Mouse (Mus musculus) lung, embryonic 15.5 days (tissue): ENCODE measurements around the gene Tmem175. TPM values are rescaled to one million over a fixed set of nuclear protein-coding genes. Genes with fewer than 3 reads are reported as not detected.
A peak's percentile ranks its signal among the peaks of the same experiment; 100 is the strongest.

ENCODE experiments used
- ATAC-seq: fragments of 200-750 bp; cut with Nextera tagmentation; 2 replicates; pipeline ENCODE4 v1.8.0; 2017; ENCODE audit warnings: moderate number of reproducible peaks, borderline replicate concordance; ENCODE audit not compliant: low FRiP score, low TSS enrichment; ENCODE audit errors: extremely low read depth
- H3K27ac ChIP-seq: fragments of 300-500 bp; sonication (generic); 2 replicates; pipeline ENCODE4 v1.5.1; 2015; ENCODE audit warnings: moderate library complexity, mild to moderate bottlenecking, inconsistent platforms
- H3K27me3 ChIP-seq: fragments of 300-500 bp; sonication (generic); 2 replicates; pipeline ENCODE4 v1.6.1; 2015; ENCODE audit warnings: inconsistent platforms
- H3K36me3 ChIP-seq: fragments of 300-500 bp; sonication (generic); 2 replicates; pipeline ENCODE4 v1.6.1; 2015; ENCODE audit warnings: inconsistent platforms
- H3K4me1 ChIP-seq: fragments of 300-500 bp; sonication (generic); 2 replicates; pipeline ENCODE4 v1.6.1; 2015; ENCODE audit warnings: inconsistent platforms
- H3K4me2 ChIP-seq: fragments of 300-500 bp; sonication (generic); 2 replicates; pipeline ENCODE4 v1.6.1; 2015; ENCODE audit warnings: inconsistent platforms, mild to moderate bottlenecking, moderate library complexity
- H3K4me3 ChIP-seq: fragments of 300-500 bp; sonication (generic); 2 replicates; pipeline ENCODE4 v1.5.1; 2015; ENCODE audit warnings: mild to moderate bottlenecking, inconsistent platforms
- H3K9ac ChIP-seq: fragments of 300-500 bp; sonication (generic); 2 replicates; pipeline ENCODE4 v1.6.1; 2015; ENCODE audit warnings: inconsistent platforms
- H3K9me3 ChIP-seq: fragments of 300-500 bp; sonication (generic); 2 replicates; pipeline ENCODE4 v1.6.1; 2016; ENCODE audit warnings: inconsistent platforms
- WGBS: fragments of 180-500 bp; shearing (Covaris S2); methylation state at CpG from one replicate; pipeline ENCODE4 v1.1.7; 2015; 5-methylcytosine and 5-hydroxymethylcytosine counted together
- polyA plus RNA-seq: library from polyadenylated mRNA; unstranded; fragments of >200 nt; fragmentation: Nextera tagmentation; extraction: Ambion mirVana; gene quantifications from 2 replicates; pipeline ENCODE4 v1.2.1, GENCODE M21; 2015

Gene Tmem175
- polyA plus RNA-seq, 1 experiment from 2014 or later = 29.5 TPM

DNA sequence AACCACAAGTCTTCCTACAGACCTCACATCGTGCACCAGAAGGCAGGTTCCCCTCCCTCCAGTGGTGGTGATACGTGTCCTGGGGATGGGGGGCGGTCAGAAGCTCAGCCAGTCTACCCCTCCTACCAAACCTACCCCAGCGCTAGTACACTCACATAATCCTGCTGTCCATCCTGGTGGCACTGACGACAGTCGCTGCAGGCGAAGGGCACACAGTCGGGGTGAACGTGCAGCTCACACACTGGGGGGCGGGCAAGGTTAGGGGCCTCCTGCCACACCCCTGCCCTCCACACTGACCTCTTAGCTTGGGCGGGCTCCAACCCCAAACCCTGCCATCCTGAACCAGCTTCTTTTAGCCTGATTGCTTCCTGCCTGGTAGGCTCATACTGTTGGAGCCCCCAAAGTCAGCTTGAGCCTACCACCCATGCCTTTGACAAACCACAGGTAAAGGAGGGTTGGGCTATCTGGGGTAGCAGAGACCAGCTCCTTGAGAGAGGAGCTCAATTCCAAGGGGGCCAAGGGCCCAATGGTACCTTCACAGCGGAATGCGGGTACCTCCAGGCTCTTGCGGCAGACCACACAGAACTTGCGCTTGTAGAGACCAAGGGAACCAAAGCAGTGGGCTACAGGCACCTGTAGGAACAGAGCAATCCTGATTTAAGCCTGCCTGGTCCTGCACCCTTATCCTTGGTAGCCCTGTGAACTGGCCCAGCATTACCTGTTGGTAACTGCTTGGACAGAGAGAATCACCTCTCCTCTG is 26.5 kb downstream of the Tmem175 start:
- no peaks in the 10 kb centered on the region for H3K9me3 ChIP-seq
- H3K27ac ChIP-seq = no peak overlapping the region
- H3K4me1 ChIP-seq = peaks cover 16% of the 10 kb centered on the region
- H3K4me3 ChIP-seq = no peak overlapping the region
- H3K27me3 ChIP-seq = no peaks in the 10 kb centered on the region
- WGBS = 93% methylated on average over 15 of the region's 15 CpGs
- H3K9ac ChIP-seq = no peak overlapping the region
- ATAC-seq = no peak
- no peak overlapping the region for H3K4me2 ChIP-seq
- H3K36me3 ChIP-seq = peaks cover 36% of the 10 kb centered on the region

GRCm38 (mm10) chr5:108657406-108657805 is 27.8 kb downstream of the Tmem175 start:
- ATAC-seq = no peak
- WGBS = 73% methylated on average over 5 of the region's 5 CpGs
- H3K36me3 ChIP-seq = peaks cover 31% of the 10 kb centered on the region

GRCm38 (mm10) chr5:108658611-108659010 is 29.0 kb downstream of the Tmem175 start:
- Histone ChIP-seq H3K36me3 (peaks cover 26% of the 10 kb centered on the region), H3K27ac (no peak overlapping the region), H3K9me3 (no peaks in the 10 kb centered on the region), H3K4me1 (peaks cover 16% of the 10 kb centered on the region), H3K4me3 (no peak overlapping the region), H3K4me2 (no peak overlapping the region), H3K9ac (no peak overlapping the region), H3K27me3 (no peaks in the 10 kb centered on the region)
- ATAC-seq = no peak
- 96% methylated on average over 1 of the region's 1 CpGs for WGBS

More at GRCm38 (mm10) chr5:108657406-108657805, 27.8 kb downstream of the Tmem175 start:
- Histone ChIP-seq H3K4me1 (peaks cover 16% of the 10 kb centered on the region), H3K4me3 (no peak overlapping the region), H3K27me3 (no peaks in the 10 kb centered on the region), H3K27ac (no peak overlapping the region), H3K9me3 (no peaks in the 10 kb centered on the region), H3K4me2 (no peak overlapping the region), H3K9ac (no peak overlapping the region)

- Histone ChIP-seq H3K9ac (peak within 1 kb of the TSS; percentile 87), H3K9me3 (no peaks in the 10 kb centered on the region)
- WGBS = 9% methylated on average over 24 of the region's 24 CpGs
Measured at GRCm38 (mm10) chr5:108659698-108660631, 30.4 kb downstream of the Tmem175 start, which contains the start of gene Idua. TSS of gene Idua (plus strand) at chr5:108660331.

DNA sequence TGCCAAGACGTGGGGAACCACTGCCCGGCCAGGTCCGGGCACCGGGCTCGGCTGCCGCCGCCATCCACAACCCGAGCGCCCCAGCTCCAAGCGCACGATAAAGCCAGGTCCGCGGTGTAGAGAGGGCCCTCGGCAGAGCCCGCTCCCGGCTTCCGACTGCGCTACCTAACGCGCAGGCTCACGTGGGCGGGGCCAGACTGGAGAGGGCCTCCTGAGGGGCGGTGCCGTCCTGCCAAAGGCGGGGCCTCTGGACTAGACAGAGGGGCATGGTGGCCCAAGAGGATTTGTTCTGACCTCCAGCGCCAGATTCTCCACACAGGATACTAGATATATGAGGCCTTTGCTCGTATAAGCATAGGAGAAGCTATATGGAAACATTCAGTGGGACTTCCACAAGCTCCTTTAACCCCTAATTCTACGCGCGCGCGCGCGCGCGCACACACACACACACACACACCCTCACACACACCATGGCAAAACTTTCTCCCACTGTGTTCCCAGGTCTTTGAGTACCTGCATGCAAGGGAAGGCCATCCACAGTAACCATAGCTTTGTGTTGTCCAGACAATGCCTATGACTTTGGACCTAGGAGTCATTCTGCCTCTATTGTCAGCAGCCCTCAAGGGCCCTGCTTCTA is 31.2 kb downstream of the Tmem175 start:
- no peaks in the 10 kb centered on the region for H3K27me3 ChIP-seq
- H3K36me3 ChIP-seq = peaks cover 4% of the 10 kb centered on the region
- peak; percentile 98 for ATAC-seq
- WGBS = 12% methylated on average over 36 of the region's 36 CpGs
- peaks cover 16% of the 10 kb centered on the region for H3K4me1 ChIP-seq
- H3K9ac ChIP-seq = peak overlapping the region; percentile 87
- peak overlapping the region; percentile 52; the same call in 1 of the 2 replicates for H3K27ac ChIP-seq
- H3K4me2 ChIP-seq = peak overlapping the region; percentile 84
- H3K4me3 ChIP-seq = peak overlapping the region; percentile 79
- H3K9me3 ChIP-seq = no peaks in the 10 kb centered on the region

More at GRCm38 (mm10) chr5:108659698-108660631, 30.4 kb downstream of the Tmem175 start, which contains the start of gene Idua:
- H3K4me2 ChIP-seq = peak within 1 kb of the TSS; percentile 84
- H3K27ac ChIP-seq = peak within 1 kb of the TSS; percentile 52; the same call in 1 of the 2 replicates
- H3K4me3 ChIP-seq = peak within 1 kb of the TSS; percentile 79
- ATAC-seq = peak; percentile 1
- peaks cover 16% of the 10 kb centered on the region for H3K4me1 ChIP-seq
- no peaks in the 10 kb centered on the region for H3K27me3 ChIP-seq
- H3K36me3 ChIP-seq = peaks cover 12% of the 10 kb centered on the region

DNA sequence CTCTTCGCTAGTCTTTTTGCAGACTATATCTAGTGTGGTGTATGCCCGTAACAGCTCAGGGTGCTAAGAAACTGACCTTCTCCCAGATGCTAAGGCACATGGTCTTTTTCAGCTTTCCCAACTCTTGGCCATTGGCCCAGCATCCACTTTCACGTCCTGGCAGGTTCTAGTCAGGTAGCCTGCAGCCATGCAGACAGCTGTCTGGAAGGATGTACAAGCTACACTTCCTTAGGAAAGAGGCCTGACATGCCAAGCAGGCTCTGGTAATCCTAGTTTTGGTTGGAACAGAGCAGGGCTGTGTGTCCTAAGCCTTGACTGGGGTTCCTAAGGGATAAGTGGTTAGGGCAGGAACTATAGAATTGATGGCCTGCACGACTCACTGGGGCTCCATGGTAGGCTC is 33.2 kb downstream of the Tmem175 start:
- ATAC-seq = no peak

GRCm38 (mm10) chr5:108665066-108665465 is 35.5 kb downstream of the Tmem175 start:
- Histone ChIP-seq H3K9me3 (no peaks in the 10 kb centered on the region), H3K36me3 (no peaks in the 10 kb centered on the region), H3K9ac (no peak overlapping the region), H3K4me1 (peaks cover 16% of the 10 kb centered on the region), H3K27ac (no peak overlapping the region), H3K27me3 (no peaks in the 10 kb centered on the region), H3K4me3 (no peak overlapping the region), H3K4me2 (no peak overlapping the region)
- no peak for ATAC-seq
- WGBS = 36% methylated on average over 3 of the region's 3 CpGs

More for the DNA sequence above, 33.2 kb downstream of the Tmem175 start:
- no peak overlapping the region for H3K4me3 ChIP-seq
- 85% methylated on average over 4 of the region's 4 CpGs for WGBS
- no peaks in the 10 kb centered on the region for H3K9me3 ChIP-seq
- no peaks in the 10 kb centered on the region for H3K27me3 ChIP-seq
- peaks cover 16% of the 10 kb centered on the region for H3K4me1 ChIP-seq
- no peak overlapping the region for H3K27ac ChIP-seq
- no peak overlapping the region for H3K9ac ChIP-seq
- 0 out of 2 replicates have a peak, but pooled peaks cover under 1% of the 10 kb centered on the region for H3K36me3 ChIP-seq
- H3K4me2 ChIP-seq = no peak overlapping the region

DNA sequence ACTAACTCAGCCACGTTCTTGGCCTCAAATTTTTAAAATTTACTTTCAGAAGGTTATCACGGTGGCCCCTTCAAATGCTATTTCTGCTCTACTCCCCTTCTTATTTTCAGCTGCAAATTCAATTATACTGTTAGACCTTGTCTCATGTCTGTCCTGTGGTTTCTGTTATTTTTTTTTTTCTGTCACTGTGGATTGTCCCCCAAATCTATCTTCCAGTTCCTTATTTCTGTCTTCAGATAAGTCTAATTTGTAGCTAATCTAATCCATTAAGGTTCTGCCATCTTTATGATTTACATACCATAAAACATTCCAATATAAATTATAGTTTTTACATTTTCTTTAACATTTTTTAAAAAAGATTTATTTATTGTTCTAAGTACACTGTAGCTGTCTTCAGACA is 37.8 kb downstream of the Tmem175 start:
- Histone ChIP-seq H3K9me3 (no peaks in the 10 kb centered on the region), H3K27ac (no peak overlapping the region), H3K4me1 (peaks cover 18% of the 10 kb centered on the region), H3K9ac (no peak overlapping the region), H3K4me3 (no peak overlapping the region), H3K27me3 (no peaks in the 10 kb centered on the region), H3K4me2 (no peak overlapping the region), H3K36me3 (peaks cover 9% of the 10 kb centered on the region; the same call in 1 of the 2 replicates)
- WGBS = 52% methylated on average over 2 of the region's 2 CpGs
- ATAC-seq = no peak

DNA sequence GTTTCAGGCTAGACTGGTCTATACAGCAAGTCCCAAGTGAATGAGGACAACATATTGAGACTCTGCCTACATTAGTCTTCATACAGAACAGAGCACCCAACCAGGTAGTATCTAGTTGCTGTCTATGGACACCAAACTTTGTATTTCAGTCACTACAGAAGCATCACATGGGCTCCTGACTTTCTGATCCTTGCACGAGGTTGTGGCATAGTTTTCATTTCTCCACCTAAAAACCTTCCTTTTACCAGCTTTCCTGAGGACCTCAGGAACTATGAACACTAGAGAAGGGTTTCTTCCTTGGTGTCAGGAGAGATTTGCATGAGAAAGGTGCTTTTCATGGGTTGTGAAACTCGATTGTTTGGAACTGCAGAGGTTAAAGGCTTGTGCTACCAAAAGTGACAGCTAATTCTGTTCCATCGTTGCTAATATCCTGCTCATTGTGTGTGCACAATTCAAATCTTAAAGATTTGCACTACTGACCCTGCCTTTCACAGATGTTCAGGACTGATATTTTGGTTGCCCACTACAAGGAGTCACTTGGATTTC is 38.9 kb downstream of the Tmem175 start:
- peaks cover 18% of the 10 kb centered on the region for H3K4me1 ChIP-seq
- no peaks in the 10 kb centered on the region for H3K9me3 ChIP-seq
- H3K36me3 ChIP-seq = peaks cover 10% of the 10 kb centered on the region; the same call in 1 of the 2 replicates
- H3K9ac ChIP-seq = peak overlapping the region; percentile 72
- H3K4me3 ChIP-seq = peak overlapping the region; percentile 58
- peak overlapping the region; percentile 82 for H3K27ac ChIP-seq
- no peaks in the 10 kb centered on the region for H3K27me3 ChIP-seq
- 13% methylated on average over 3 of the region's 3 CpGs for WGBS
- no peak for ATAC-seq
- H3K4me2 ChIP-seq = peak overlapping the region; percentile 81

GRCm38 (mm10) chr5:108668977-108669936 is 39.7 kb downstream of the Tmem175 start, which contains the start of gene Dgkq:
TSS of gene Dgkq (minus strand) at chr5:108669672.
- H3K4me1 ChIP-seq = peaks cover 18% of the 10 kb centered on the region
- H3K4me2 ChIP-seq = peak within 1 kb of the TSS; percentile 81
- H3K9ac ChIP-seq = peak within 1 kb of the TSS; percentile 72
- WGBS = 4% methylated on average over 43 of the region's 43 CpGs
- H3K4me3 ChIP-seq = peak within 1 kb of the TSS; percentile 58
- peak within 1 kb of the TSS; percentile 82 for H3K27ac ChIP-seq
- peak; percentile 81 for ATAC-seq
- peaks cover 10% of the 10 kb centered on the region; the same call in 1 of the 2 replicates for H3K36me3 ChIP-seq
- H3K27me3 ChIP-seq = no peaks in the 10 kb centered on the region
- no peaks in the 10 kb centered on the region for H3K9me3 ChIP-seq
